Mouse (Mus musculus) testis, adult 2 months (tissue): ENCODE measurements around the gene Ell.

Experiments
- CTCF ChIP-seq: fragments of 200-500 bp; IDR thresholded peaks from 2 replicates; pipeline ENCODE4 v1.5.1; 2012; ENCODE audit warnings: low read depth, mild to moderate bottlenecking, inconsistent platforms, low read length, moderate library complexity; ENCODE audit not compliant: control insufficient read depth, insufficient read depth, insufficient replicate concordance
- POLR2A ChIP-seq: fragments of 200-500 bp; IDR thresholded peaks from 2 replicates; pipeline ENCODE4 v1.6.1; 2012; ENCODE audit warnings: low read depth, mild to moderate bottlenecking, inconsistent platforms, low read length, moderate library complexity; ENCODE audit not compliant: control insufficient read depth

DNA sequence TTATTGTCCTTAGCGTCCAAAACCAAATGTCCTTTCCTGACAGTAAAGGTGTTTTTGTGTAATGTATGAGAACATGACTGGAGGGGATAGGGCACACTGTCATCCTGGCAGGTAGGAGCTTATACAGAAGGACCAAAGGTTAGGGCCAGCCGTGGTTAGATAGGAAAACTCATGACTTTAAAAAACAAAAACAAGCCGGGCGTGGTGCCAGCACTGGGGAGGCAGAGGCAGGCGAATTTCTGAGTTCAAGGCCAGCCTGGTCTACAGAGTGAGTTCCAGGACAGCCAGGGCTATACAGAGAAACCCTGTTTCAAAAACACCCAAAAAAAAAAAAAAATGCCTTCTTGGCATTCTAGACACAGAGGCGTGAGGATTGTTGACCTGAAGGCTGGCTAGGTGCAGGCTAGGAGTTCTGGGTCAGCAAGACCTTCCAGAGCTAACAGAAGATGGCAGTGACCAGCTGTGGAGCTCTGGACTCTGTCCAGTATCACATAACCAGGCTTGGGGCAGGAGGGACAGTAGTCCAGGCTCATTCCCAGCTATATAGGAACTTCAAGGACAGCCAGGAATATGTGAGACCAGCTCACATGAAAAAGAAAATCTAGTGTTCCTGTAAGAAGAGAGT is 24.6 kb downstream of the Ell start:
- TF ChIP-seq CTCF (no peak), POLR2A (no peak)
